Mouse (Mus musculus): ENCODE measurements at regions not wholly inside any gene's neighbourhood (a gene's known extent, or its start where the extent isn't known, plus 50 kb on each side); places are given as distances from the start of the nearest gene placed in this dataset.

GRCm38 (mm10) chr1:57201274-57201673, 176.1 kb upstream of the 1700066M21Rik start:
- TF ChIP-seq CTCF (IDR thresholded peaks at IDR 0.05; ENCODE audit: low read depth) = no peak
- no peak for TF ChIP-seq EP300 (IDR thresholded peaks at IDR 0.05; ENCODE audit: low read depth)
